Mouse (Mus musculus) stomach, postnatal 0 days (tissue): ENCODE measurements around the gene Grasp.

Experiments
- CTCF ChIP-seq: IDR thresholded peaks from 2 replicates; pipeline ENCODE4 v1.5.1; 2016; ENCODE audit warnings: antibody characterized with exemption, low read depth, mild to moderate bottlenecking, moderate library complexity
- EP300 ChIP-seq: optimal IDR thresholded peaks from 2 replicates; pipeline ENCODE3; 2016; ENCODE audit warnings: antibody characterized with exemption

DNA sequence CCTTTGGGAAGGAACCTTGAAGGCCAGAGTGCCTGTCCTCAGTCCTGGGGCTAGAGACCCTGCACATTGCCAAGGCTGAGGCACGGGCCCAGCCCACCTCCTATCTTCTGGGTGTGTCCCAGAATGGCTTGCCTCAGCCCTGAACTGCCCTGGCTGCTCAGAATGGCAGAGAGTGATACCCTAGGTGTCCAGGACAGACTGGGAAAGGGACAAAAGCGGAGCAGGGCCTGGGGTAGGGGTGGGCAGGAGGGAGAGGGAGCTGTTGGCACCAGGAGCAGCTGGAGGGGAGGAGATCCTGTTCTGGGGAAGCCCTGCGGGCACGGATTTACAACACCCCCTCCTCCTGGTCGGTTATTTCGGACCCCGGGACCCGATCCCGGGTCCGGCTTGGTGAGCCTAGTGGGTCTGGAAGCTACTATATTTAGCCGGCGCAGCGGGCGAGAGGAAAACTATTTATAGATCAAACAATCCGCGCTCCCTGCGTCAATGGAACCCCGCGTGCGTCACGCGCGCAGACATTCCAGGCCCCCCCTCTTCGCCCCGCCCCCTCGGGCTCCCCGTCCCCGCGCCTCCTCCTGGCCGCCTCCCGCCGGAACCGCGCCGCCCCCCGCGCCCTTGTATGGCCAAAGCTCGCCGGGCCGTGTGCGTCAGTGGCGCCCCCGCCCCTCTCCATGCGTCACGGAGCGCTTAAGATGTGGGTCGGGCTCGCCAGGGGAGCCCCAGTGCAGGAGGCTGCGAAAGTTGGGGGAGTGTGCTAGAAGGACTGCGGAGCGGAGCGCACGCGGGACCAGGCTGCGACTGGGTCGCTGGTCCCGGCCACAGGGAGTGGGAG lies 42.4 kb downstream of the Grasp start:
- peak; percentile 51 for TF ChIP-seq CTCF
- peak; percentile 57 for TF ChIP-seq EP300
